Mouse (Mus musculus): ENCODE data around the gene Arl6ip4.

DNA sequence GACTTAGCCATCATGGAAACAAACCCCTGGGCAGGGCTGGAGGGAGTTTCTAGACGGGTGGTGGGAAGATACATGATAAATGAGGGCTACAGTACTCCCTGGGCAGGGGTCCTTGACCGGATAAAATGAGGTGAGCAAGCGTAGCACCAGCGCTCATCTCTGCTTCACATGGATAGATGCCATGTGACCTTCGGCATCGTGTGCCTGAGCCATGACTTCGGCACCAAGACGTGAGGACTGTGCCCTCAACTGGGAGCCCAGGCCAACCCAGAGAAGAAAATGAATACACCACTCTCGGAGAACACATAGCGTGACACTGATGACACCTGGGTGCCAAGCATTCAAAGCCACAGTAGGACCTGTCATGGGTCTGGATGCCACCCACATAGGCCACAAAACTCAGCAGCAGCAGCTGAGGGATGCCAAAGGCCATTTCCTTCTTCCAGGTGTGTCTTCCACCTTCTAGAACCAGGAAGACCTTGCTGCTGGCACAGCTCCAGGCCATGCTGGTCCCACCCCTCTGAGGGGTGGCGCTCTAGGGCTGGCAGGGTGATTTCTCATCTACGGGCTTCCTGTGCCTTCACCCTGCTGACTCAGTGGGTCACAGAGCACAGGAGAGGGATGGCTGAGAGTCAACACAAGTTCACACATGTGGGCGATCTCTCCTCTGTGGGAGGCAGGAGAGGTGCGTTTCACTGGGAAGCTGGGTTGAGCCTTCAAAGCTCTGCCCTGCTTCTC is 31.9 kb upstream of the Arl6ip4 start:
- no peak for TF ChIP-seq POLR2A (IDR thresholded peaks at IDR 0.05; ENCODE audit: borderline replicate concordance, extremely low read depth, low read depth, low read length)
- no peak for TF ChIP-seq CTCF (IDR thresholded peaks at IDR 0.05; ENCODE audit: insufficient read depth, low read length)
